Mouse (Mus musculus) stomach, embryonic 15.5 days (tissue): ENCODE results near the gene Cxcl16. TPM values are rescaled to one million over a fixed set of nuclear protein-coding genes. Genes with fewer than 3 reads are reported as not detected.

Experiments
- ATAC-seq: fragments of 200-750 bp; cut with Nextera tagmentation; 2 replicates; pipeline ENCODE4 v1.8.0; 2017; ENCODE audit warnings: low read depth, moderate number of reproducible peaks, moderate TSS enrichment; ENCODE audit not compliant: insufficient read depth, low FRiP score
- H3K27ac ChIP-seq: fragments of 300-500 bp; sonication (generic); 2 replicates; pipeline ENCODE4 v1.5.1; 2015; ENCODE audit warnings: mild to moderate bottlenecking, inconsistent platforms
- H3K27me3 ChIP-seq: fragments of 300-500 bp; sonication (generic); replicated peaks from 2 replicates; pipeline ENCODE4 v1.6.1; 2015; ENCODE audit warnings: inconsistent platforms
- H3K36me3 ChIP-seq: fragments of 300-500 bp; sonication (generic); 2 replicates; pipeline ENCODE4 v1.6.1; 2015; ENCODE audit warnings: inconsistent platforms
- H3K4me1 ChIP-seq: fragments of 300-500 bp; sonication (generic); 2 replicates; pipeline ENCODE4 v1.6.1; 2015; ENCODE audit warnings: inconsistent platforms
- H3K4me2 ChIP-seq: fragments of 300-500 bp; sonication (generic); 2 replicates; pipeline ENCODE4 v1.6.1; 2015; ENCODE audit warnings: mild to moderate bottlenecking, inconsistent platforms
- H3K4me3 ChIP-seq: fragments of 300-500 bp; sonication (generic); replicated peaks from 2 replicates; pipeline ENCODE4 v1.5.1; 2015; ENCODE audit warnings: inconsistent platforms
- H3K9ac ChIP-seq: fragments of 300-500 bp; sonication (generic); 2 replicates; pipeline ENCODE4 v1.6.1; 2015; ENCODE audit warnings: inconsistent platforms
- H3K9me3 ChIP-seq: fragments of 300-500 bp; sonication (generic); 2 replicates; pipeline ENCODE4 v1.6.1; 2016; ENCODE audit warnings: inconsistent platforms
- WGBS: fragments of 180-500 bp; shearing (Covaris S2); methylation state at CpG from one replicate; pipeline ENCODE4 v1.1.7; 2015; 5-methylcytosine and 5-hydroxymethylcytosine counted together
- polyA plus RNA-seq: library from polyadenylated mRNA; unstranded; fragments of >200 nt; fragmentation: Nextera tagmentation; extraction: Ambion mirVana; gene quantifications from 2 replicates; pipeline ENCODE4 v1.2.1, GENCODE M21; 2015

The Cxcl16 gene
- polyA plus RNA-seq, 1 experiment from 2014 or later, result 7.3 TPM

GRCm38 (mm10) chr11:70451797-70452498, 7.8 kb downstream of the Cxcl16 start, which contains the start of gene Med11:
Med11 (plus strand) TSS chr11:70451919.
- H3K9me3 ChIP-seq, result no peaks in the 10 kb centered on the region
- peak within 1 kb of the TSS; percentile 67 for H3K9ac ChIP-seq
- H3K4me1 ChIP-seq, result peaks cover 6% of the 10 kb centered on the region; the same call in 1 of the 2 replicates
- WGBS, result under 1% methylated on average over 46 of the region's 46 CpGs
- H3K4me2 ChIP-seq, result peak within 1 kb of the TSS; percentile 76
- H3K4me3 ChIP-seq, result peak within 1 kb of the TSS; percentile 69
- no peaks in the 10 kb centered on the region for H3K36me3 ChIP-seq
- ATAC-seq, result peak; percentile 98
- no peaks in the 10 kb centered on the region for H3K27me3 ChIP-seq
- peak within 1 kb of the TSS; percentile 98 for H3K27ac ChIP-seq

DNA sequence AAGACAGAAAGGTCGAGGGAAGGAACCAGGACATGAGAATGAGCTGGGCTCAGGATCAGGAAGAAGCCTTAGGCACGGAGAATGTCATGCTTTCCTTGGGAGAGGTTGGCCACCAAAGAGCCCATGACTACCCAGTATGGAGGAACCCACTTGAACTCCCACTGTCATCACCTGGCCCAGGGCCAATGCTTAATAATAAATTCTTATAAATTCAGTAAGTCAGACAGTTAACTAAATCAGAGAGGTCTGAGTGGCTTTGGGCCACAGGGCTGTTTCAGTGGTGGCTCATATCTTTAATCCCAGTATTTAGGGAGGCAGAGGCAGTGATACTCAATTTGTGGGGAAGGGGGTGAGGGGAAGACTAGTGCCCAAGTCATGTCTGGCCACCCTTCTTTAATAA, 8.9 kb downstream of the Cxcl16 start:
- no peak overlapping the region for H3K27ac ChIP-seq
- peaks cover 6% of the 10 kb centered on the region; the same call in 1 of the 2 replicates for H3K4me1 ChIP-seq
- ATAC-seq, result no peak
- no peak overlapping the region for H3K4me3 ChIP-seq
- H3K27me3 ChIP-seq, result no peaks in the 10 kb centered on the region
- 0 out of 2 replicates have a peak overlapping the region, but pooled peaks have one; percentile 76 for H3K4me2 ChIP-seq
- no peaks in the 10 kb centered on the region for H3K36me3 ChIP-seq
- 83% methylated on average over 2 of the region's 2 CpGs for WGBS
- H3K9me3 ChIP-seq, result no peaks in the 10 kb centered on the region
- no peak overlapping the region for H3K9ac ChIP-seq

GRCm38 (mm10) chr11:70447373-70447772, 12.4 kb downstream of the Cxcl16 start:
- no peak overlapping the region for H3K4me3 ChIP-seq
- no peak for ATAC-seq
- H3K27ac ChIP-seq, result no peak overlapping the region
- H3K4me1 ChIP-seq, result no peaks in the 10 kb centered on the region
- 77% methylated on average over 1 of the region's 1 CpGs for WGBS
- no peaks in the 10 kb centered on the region for H3K27me3 ChIP-seq
- H3K36me3 ChIP-seq, result no peaks in the 10 kb centered on the region
- H3K9me3 ChIP-seq, result no peaks in the 10 kb centered on the region
- no peak overlapping the region for H3K4me2 ChIP-seq
- H3K9ac ChIP-seq, result no peak overlapping the region

DNA sequence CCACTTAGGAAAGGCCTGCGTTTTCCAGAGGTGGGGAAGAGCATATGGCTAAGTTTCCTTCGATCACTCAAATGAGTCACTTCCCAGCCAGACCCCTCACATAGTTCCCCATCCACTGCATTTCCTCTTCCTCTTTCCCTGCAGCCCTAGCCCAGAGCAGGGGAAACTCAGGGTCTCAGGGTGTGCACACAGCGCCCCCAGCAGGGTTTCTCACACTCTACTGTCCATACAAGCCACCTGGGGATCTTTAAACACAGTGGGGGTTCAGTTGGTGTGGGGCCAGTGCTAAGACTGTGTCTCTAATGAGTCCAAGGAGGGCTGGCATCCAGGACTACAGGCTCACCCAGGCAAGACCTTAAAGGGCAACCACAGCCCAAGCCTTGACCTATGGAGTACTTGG, 13.0 kb downstream of the Cxcl16 start:
- H3K4me3 ChIP-seq, result no peak overlapping the region
- WGBS, result 48% methylated on average over 3 of the region's 3 CpGs
- no peaks in the 10 kb centered on the region for H3K4me1 ChIP-seq
- no peak overlapping the region for H3K9ac ChIP-seq
- no peaks in the 10 kb centered on the region for H3K36me3 ChIP-seq
- no peak overlapping the region for H3K27ac ChIP-seq
- no peak overlapping the region for H3K4me2 ChIP-seq
- ATAC-seq, result no peak
- no peaks in the 10 kb centered on the region for H3K9me3 ChIP-seq
- no peaks in the 10 kb centered on the region for H3K27me3 ChIP-seq

DNA sequence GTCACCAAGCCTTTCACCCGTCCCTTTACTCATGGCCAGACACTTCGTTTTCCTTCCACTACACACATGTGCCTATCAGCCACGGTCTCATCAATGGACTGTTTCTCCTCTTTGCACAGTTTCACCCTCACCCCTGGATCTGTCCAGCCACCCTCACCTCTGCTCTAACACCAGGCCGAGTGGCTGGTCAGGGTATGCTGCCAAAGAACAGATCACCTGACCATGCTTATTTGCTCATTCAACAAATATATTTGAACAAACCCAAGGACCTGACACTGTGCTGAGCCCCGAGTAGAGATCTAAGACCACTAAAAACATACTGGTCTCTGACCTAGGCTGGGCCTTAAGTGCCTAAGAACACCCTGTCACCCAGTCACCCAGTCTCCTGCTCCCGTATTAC, 15.1 kb downstream of the Cxcl16 start:
- H3K4me1 ChIP-seq, result no peaks in the 10 kb centered on the region
- no peak overlapping the region for H3K9ac ChIP-seq
- H3K36me3 ChIP-seq, result peaks cover 5% of the 10 kb centered on the region; the same call in 1 of the 2 replicates
- ATAC-seq, result peak; percentile 67; the same call in 1 of the 2 replicates
- H3K4me3 ChIP-seq, result no peak overlapping the region
- 61% methylated on average over 6 of the region's 6 CpGs for WGBS
- no peaks in the 10 kb centered on the region for H3K27me3 ChIP-seq
- no peaks in the 10 kb centered on the region for H3K9me3 ChIP-seq
- H3K27ac ChIP-seq, result 0 out of 2 replicates have a peak overlapping the region, but pooled peaks have one; percentile 17
- no peak overlapping the region for H3K4me2 ChIP-seq

- H3K27me3 ChIP-seq, result no peaks in the 10 kb centered on the region
- ATAC-seq, result no peak
- no peak overlapping the region for H3K4me3 ChIP-seq
- H3K9me3 ChIP-seq, result no peaks in the 10 kb centered on the region
- no peak overlapping the region for H3K9ac ChIP-seq
- peaks cover 9% of the 10 kb centered on the region for H3K36me3 ChIP-seq
- no peaks in the 10 kb centered on the region for H3K4me1 ChIP-seq
- H3K27ac ChIP-seq, result no peak overlapping the region
- WGBS, result 70% methylated on average over 3 of the region's 3 CpGs
- H3K4me2 ChIP-seq, result no peak overlapping the region
Measured at GRCm38 (mm10) chr11:70443964-70444363, 15.8 kb downstream of the Cxcl16 start.

- Histone ChIP-seq H3K4me3 (no peak overlapping the region), H3K4me1 (no peaks in the 10 kb centered on the region), H3K4me2 (no peak overlapping the region), H3K9ac (no peak overlapping the region), H3K9me3 (no peaks in the 10 kb centered on the region), H3K27ac (no peak overlapping the region), H3K27me3 (no peaks in the 10 kb centered on the region), H3K36me3 (peaks cover 18% of the 10 kb centered on the region)
- no peak for ATAC-seq
- 90% methylated on average over 7 of the region's 7 CpGs for WGBS
Measured at GRCm38 (mm10) chr11:70441882-70442281, 17.9 kb downstream of the Cxcl16 start.

GRCm38 (mm10) chr11:70440637-70441036, 19.1 kb downstream of the Cxcl16 start:
- Histone ChIP-seq H3K4me2 (no peak overlapping the region), H3K9ac (no peak overlapping the region), H3K27me3 (no peaks in the 10 kb centered on the region), H3K9me3 (no peaks in the 10 kb centered on the region), H3K27ac (no peak overlapping the region), H3K4me1 (no peaks in the 10 kb centered on the region), H3K36me3 (peaks cover 18% of the 10 kb centered on the region), H3K4me3 (no peak overlapping the region)
- 65% methylated on average over 4 of the region's 4 CpGs for WGBS
- no peak for ATAC-seq

GRCm38 (mm10) chr11:70438728-70439374, 20.9 kb downstream of the Cxcl16 start:
- no peak overlapping the region for H3K4me3 ChIP-seq
- H3K27ac ChIP-seq, result no peak overlapping the region
- ATAC-seq, result no peak
- no peaks in the 10 kb centered on the region for H3K9me3 ChIP-seq
- no peaks in the 10 kb centered on the region for H3K4me1 ChIP-seq
- no peaks in the 10 kb centered on the region for H3K27me3 ChIP-seq
- no peak overlapping the region for H3K4me2 ChIP-seq
- WGBS, result 86% methylated on average over 7 of the region's 7 CpGs
- peaks cover 18% of the 10 kb centered on the region for H3K36me3 ChIP-seq
- H3K9ac ChIP-seq, result no peak overlapping the region

DNA sequence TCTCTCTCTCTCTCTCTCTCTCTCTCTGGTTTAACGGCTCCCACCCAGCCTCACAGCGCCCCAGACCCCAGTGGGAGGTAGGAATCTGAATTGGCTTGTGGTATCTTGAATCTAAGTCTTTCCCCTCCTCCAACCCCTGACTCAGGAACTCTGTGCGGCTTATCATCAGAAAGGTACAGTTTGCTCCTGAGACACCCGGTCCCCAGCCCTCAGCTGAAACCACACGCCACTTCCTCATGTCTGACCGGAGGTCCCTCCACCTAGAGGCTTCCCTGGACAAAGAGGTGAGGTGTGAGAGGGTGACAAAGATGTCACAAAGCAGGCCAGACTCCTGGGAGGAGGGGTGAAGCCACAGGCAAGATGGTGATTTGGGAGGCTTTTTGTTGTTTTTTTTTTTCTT, 22.4 kb downstream of the Cxcl16 start:
- H3K36me3 ChIP-seq, result peaks cover 18% of the 10 kb centered on the region
- H3K4me2 ChIP-seq, result no peak overlapping the region
- H3K27me3 ChIP-seq, result no peaks in the 10 kb centered on the region
- peaks cover 7% of the 10 kb centered on the region for H3K4me1 ChIP-seq
- ATAC-seq, result no peak
- WGBS, result 77% methylated on average over 6 of the region's 6 CpGs
- H3K4me3 ChIP-seq, result no peak overlapping the region
- no peak overlapping the region for H3K9ac ChIP-seq
- H3K9me3 ChIP-seq, result no peaks in the 10 kb centered on the region
- H3K27ac ChIP-seq, result no peak overlapping the region

- peaks cover 18% of the 10 kb centered on the region for H3K36me3 ChIP-seq
- H3K27ac ChIP-seq, result no peak overlapping the region
- 63% methylated on average over 5 of the region's 5 CpGs for WGBS
- H3K4me2 ChIP-seq, result no peak overlapping the region
- H3K9me3 ChIP-seq, result no peaks in the 10 kb centered on the region
- ATAC-seq, result no peak
- H3K4me3 ChIP-seq, result no peak overlapping the region
- H3K9ac ChIP-seq, result no peak overlapping the region
- H3K4me1 ChIP-seq, result peaks cover 7% of the 10 kb centered on the region
- H3K27me3 ChIP-seq, result no peaks in the 10 kb centered on the region
Measured at GRCm38 (mm10) chr11:70435476-70435875, 24.3 kb downstream of the Cxcl16 start.

DNA sequence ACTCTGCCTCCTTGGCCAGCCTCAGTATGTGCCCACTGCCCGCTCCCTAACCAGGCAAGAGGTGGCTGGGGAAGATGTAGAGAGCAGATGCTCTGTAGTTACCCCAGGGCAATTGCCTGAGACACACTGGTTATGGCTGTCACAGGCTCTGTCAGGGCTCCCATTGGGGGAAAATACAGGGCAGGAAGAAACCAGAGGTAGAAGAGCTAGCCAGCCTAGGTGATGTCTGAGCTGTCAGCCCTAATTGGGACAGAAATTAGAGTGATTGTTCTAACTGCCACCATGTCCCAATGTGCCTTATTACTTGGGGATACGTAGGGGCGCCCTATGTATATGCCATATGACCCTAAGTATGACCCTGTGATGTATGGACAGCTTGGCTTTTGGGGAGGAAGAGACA, 25.8 kb downstream of the Cxcl16 start:
- peaks cover 9% of the 10 kb centered on the region; the same call in 1 of the 2 replicates for H3K36me3 ChIP-seq
- 91% methylated on average over 3 of the region's 3 CpGs for WGBS
- peak overlapping the region; percentile 65; the same call in 1 of the 2 replicates for H3K4me3 ChIP-seq
- no peaks in the 10 kb centered on the region for H3K9me3 ChIP-seq
- no peaks in the 10 kb centered on the region for H3K27me3 ChIP-seq
- peak overlapping the region; percentile 72; the same call in 1 of the 2 replicates for H3K4me2 ChIP-seq
- peaks cover 7% of the 10 kb centered on the region for H3K4me1 ChIP-seq
- H3K9ac ChIP-seq, result no peak overlapping the region
- no peak overlapping the region for H3K27ac ChIP-seq
- no peak for ATAC-seq
